Mouse (Mus musculus): ENCODE data around the gene Lca5. TPM values are rescaled to one million over a fixed set of nuclear protein-coding genes. Genes with fewer than 3 reads are reported as not detected.

Lca5 gene
- total RNA-seq, 2 experiments from 2014 or later = 10.3 to 12.6 TPM

- DNase-seq (ENCODE audit: low spot score in 2 of 2) = no peak
Measured at GRCm38 (mm10) chr9:83391996-83392395, 48.9 kb downstream of the Lca5 start.

GRCm38 (mm10) chr9:83389570-83389969, 51.4 kb downstream of the Lca5 start:
- DNase-seq (ENCODE audit: low spot score in 2 of 2) = no peak

- DNase-seq (ENCODE audit: low spot score in 2 of 2) = no peak
Measured at GRCm38 (mm10) chr9:83386264-83386855, 54.6 kb downstream of the Lca5 start.

- no peak for DNase-seq (ENCODE audit: low spot score in 2 of 2)
Measured at GRCm38 (mm10) chr9:83385301-83385700, 55.6 kb downstream of the Lca5 start.

- DNase-seq (ENCODE audit: low spot score in 2 of 2) = no peak
Measured at GRCm38 (mm10) chr9:83383235-83383634, 57.7 kb downstream of the Lca5 start.

- no peak for DNase-seq (ENCODE audit: low spot score in 2 of 2)
Measured at GRCm38 (mm10) chr9:83382775-83383174, 58.2 kb downstream of the Lca5 start.

- no peak for DNase-seq (ENCODE audit: low spot score in 2 of 2)
Measured at GRCm38 (mm10) chr9:83381317-83381716, 59.6 kb downstream of the Lca5 start.

- no peak for DNase-seq (ENCODE audit: low spot score in 2 of 2)
Measured at GRCm38 (mm10) chr9:83379661-83380060, 61.3 kb downstream of the Lca5 start.

- DNase-seq (ENCODE audit: low spot score in 2 of 2) = no peak
Measured at GRCm38 (mm10) chr9:83377132-83377531, 63.8 kb downstream of the Lca5 start.

GRCm38 (mm10) chr9:83375522-83376176, 65.3 kb downstream of the Lca5 start:
- no peak for DNase-seq (ENCODE audit: low spot score in 2 of 2)

GRCm38 (mm10) chr9:83370907-83371306, 70.0 kb downstream of the Lca5 start:
- no peak for DNase-seq (ENCODE audit: low spot score in 2 of 2)

- no peak for DNase-seq (ENCODE audit: low spot score in 2 of 2)
Measured at GRCm38 (mm10) chr9:83368234-83368633, 72.7 kb downstream of the Lca5 start.

GRCm38 (mm10) chr9:83355802-83356201, 85.1 kb downstream of the Lca5 start:
- no peak for DNase-seq (ENCODE audit: low spot score in 2 of 2)

- no peak for DNase-seq (ENCODE audit: low spot score in 2 of 2)
Measured at GRCm38 (mm10) chr9:83353316-83353715, 87.6 kb downstream of the Lca5 start.

- DNase-seq (ENCODE audit: low spot score in 2 of 2) = no peak
Measured at GRCm38 (mm10) chr9:83351171-83351570, 89.8 kb downstream of the Lca5 start.

GRCm38 (mm10) chr9:83350613-83351012, 90.3 kb downstream of the Lca5 start:
- DNase-seq (ENCODE audit: low spot score in 2 of 2) = peak in 1 of 2 experiments; percentile 20

- no peak for DNase-seq (ENCODE audit: low spot score in 2 of 2)
Measured at GRCm38 (mm10) chr9:83349905-83350304, 91.0 kb downstream of the Lca5 start.

GRCm38 (mm10) chr9:83349504-83349903, 91.4 kb downstream of the Lca5 start:
- DNase-seq (ENCODE audit: low spot score in 2 of 2) = no peak

- no peak for DNase-seq (ENCODE audit: low spot score in 2 of 2)
Measured at GRCm38 (mm10) chr9:83347521-83347920, 93.4 kb downstream of the Lca5 start.

- no peak for DNase-seq (ENCODE audit: low spot score in 2 of 2)
Measured at GRCm38 (mm10) chr9:83342491-83343370, 98.2 kb downstream of the Lca5 start.
